Mouse (Mus musculus) midbrain, embryonic 15.5 days (tissue): ENCODE results near the gene Rer1. TPM values are rescaled to one million over a fixed set of nuclear protein-coding genes. Genes with fewer than 3 reads are reported as not detected.

Source experiments
- ATAC-seq: fragments of 200-750 bp; cut with Nextera tagmentation; replicated peaks from 2 replicates; pipeline ENCODE4 v1.8.0; 2017; ENCODE audit warnings: moderate TSS enrichment
- H3K27ac ChIP-seq: fragments of 300-500 bp; sonication (generic); 2 replicates; pipeline ENCODE4 v1.5.1; 2015; ENCODE audit warnings: mild to moderate bottlenecking, inconsistent platforms
- H3K27me3 ChIP-seq: fragments of 300-500 bp; sonication (generic); replicated peaks from 2 replicates; pipeline ENCODE4 v1.6.1; 2015; ENCODE audit warnings: inconsistent platforms
- H3K36me3 ChIP-seq: fragments of 300-500 bp; sonication (generic); replicated peaks from 2 replicates; pipeline ENCODE4 v1.6.1; 2015; ENCODE audit warnings: inconsistent platforms
- H3K4me1 ChIP-seq: fragments of 300-500 bp; sonication (generic); 2 replicates; pipeline ENCODE4 v1.6.1; 2015; ENCODE audit warnings: inconsistent platforms
- H3K4me2 ChIP-seq: fragments of 300-500 bp; sonication (generic); 2 replicates; pipeline ENCODE4 v1.6.1; 2015; ENCODE audit warnings: inconsistent platforms, mild to moderate bottlenecking, moderate library complexity
- H3K4me3 ChIP-seq: fragments of 300-500 bp; sonication (generic); 2 replicates; pipeline ENCODE4 v1.5.1; 2015; ENCODE audit warnings: mild to moderate bottlenecking, inconsistent platforms
- H3K9ac ChIP-seq: fragments of 300-500 bp; sonication (generic); 2 replicates; pipeline ENCODE4 v1.6.1; 2015; ENCODE audit warnings: mild to moderate bottlenecking, inconsistent platforms
- H3K9me3 ChIP-seq: fragments of 300-500 bp; sonication (generic); 2 replicates; pipeline ENCODE4 v1.6.1; 2016; ENCODE audit warnings: inconsistent platforms
- WGBS: fragments of 180-500 bp; shearing (Covaris S2); methylation state at CpG from one replicate; pipeline ENCODE4 v1.1.7; 2015; ENCODE audit warnings: mixed read lengths; 5-methylcytosine and 5-hydroxymethylcytosine counted together
- polyA plus RNA-seq: library from polyadenylated mRNA; unstranded; fragments of >200 nt; fragmentation: Nextera tagmentation; extraction: Ambion mirVana; gene quantifications from 2 replicates; pipeline ENCODE4 v1.2.1, GENCODE M21; 2015

Rer1 gene
- polyA plus RNA-seq, 1 experiment from 2014 or later = 111 TPM

DNA sequence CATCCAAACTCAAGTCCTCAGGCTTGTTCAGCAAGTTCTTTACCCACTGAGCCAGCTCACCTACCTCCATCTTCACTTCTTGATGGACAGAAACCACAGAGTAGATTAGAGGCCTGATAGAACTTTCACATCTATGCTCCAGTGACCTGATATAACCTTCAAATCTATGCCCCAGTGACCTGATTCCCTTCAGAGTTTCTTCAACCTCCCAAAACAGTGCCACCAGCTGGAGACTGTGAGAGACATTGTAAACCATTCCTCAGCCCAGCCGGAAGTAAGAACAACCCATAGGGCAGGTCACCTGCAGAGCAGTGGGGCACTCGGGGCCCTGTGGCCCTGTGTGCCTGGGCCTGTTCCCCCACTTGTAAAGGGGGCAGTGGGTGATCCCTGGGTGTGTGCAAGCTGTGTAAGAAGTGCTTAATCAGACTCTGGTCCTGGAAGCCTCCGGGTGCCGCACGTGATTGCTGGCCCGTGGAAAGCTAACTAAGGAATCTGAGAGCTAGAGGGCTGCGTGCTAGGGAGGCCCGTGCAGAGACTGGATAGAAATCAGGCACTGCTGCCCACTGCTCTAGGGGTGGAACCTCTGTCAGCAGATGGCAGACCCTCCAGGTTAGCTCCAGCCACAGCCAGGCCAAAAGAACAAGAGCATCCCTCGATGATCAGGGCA is 37.8 kb upstream of the Rer1 start:
- WGBS = 75% methylated on average over 9 of the region's 9 CpGs
- ATAC-seq = no peak
- no peak overlapping the region for H3K4me3 ChIP-seq
- no peaks in the 10 kb centered on the region for H3K9me3 ChIP-seq
- no peak overlapping the region for H3K4me2 ChIP-seq
- H3K27ac ChIP-seq = no peak overlapping the region
- no peaks in the 10 kb centered on the region for H3K27me3 ChIP-seq
- H3K9ac ChIP-seq = no peak overlapping the region
- H3K4me1 ChIP-seq = peaks cover 21% of the 10 kb centered on the region
- no peaks in the 10 kb centered on the region for H3K36me3 ChIP-seq

GRCm38 (mm10) chr4:155122444-155123040 is 36.4 kb upstream of the Rer1 start:
- H3K27me3 ChIP-seq = no peaks in the 10 kb centered on the region
- H3K27ac ChIP-seq = peak overlapping the region; percentile 53
- no peaks in the 10 kb centered on the region for H3K36me3 ChIP-seq
- no peak overlapping the region for H3K4me3 ChIP-seq
- 16% methylated on average over 16 of the region's 16 CpGs for WGBS
- peaks cover 22% of the 10 kb centered on the region for H3K4me1 ChIP-seq
- H3K9ac ChIP-seq = no peak overlapping the region
- no peaks in the 10 kb centered on the region for H3K9me3 ChIP-seq
- ATAC-seq = peak; percentile 75
- no peak overlapping the region for H3K4me2 ChIP-seq

- H3K9me3 ChIP-seq = no peaks in the 10 kb centered on the region
- no peak overlapping the region for H3K4me2 ChIP-seq
- H3K36me3 ChIP-seq = no peaks in the 10 kb centered on the region
- H3K4me1 ChIP-seq = peaks cover 22% of the 10 kb centered on the region
- H3K4me3 ChIP-seq = no peak overlapping the region
- WGBS = 81% methylated on average over 6 of the region's 6 CpGs
- H3K27me3 ChIP-seq = no peaks in the 10 kb centered on the region
- no peak overlapping the region for H3K9ac ChIP-seq
- H3K27ac ChIP-seq = peak overlapping the region; percentile 53; the same call in 1 of the 2 replicates
- no peak for ATAC-seq
Observed at GRCm38 (mm10) chr4:155121915-155122443, 35.8 kb upstream of the Rer1 start.

GRCm38 (mm10) chr4:155121222-155121621 is 35.0 kb upstream of the Rer1 start:
- WGBS = 88% methylated on average over 6 of the region's 6 CpGs
- Histone ChIP-seq H3K27ac (no peak overlapping the region), H3K4me3 (no peak overlapping the region), H3K4me1 (peaks cover 18% of the 10 kb centered on the region), H3K9me3 (no peaks in the 10 kb centered on the region), H3K27me3 (no peaks in the 10 kb centered on the region), H3K4me2 (no peak overlapping the region), H3K9ac (no peak overlapping the region), H3K36me3 (no peaks in the 10 kb centered on the region)
- ATAC-seq = no peak

- 88% methylated on average over 5 of the region's 5 CpGs for WGBS
- no peak overlapping the region for H3K4me3 ChIP-seq
- peaks cover 18% of the 10 kb centered on the region for H3K4me1 ChIP-seq
- no peaks in the 10 kb centered on the region for H3K9me3 ChIP-seq
- no peaks in the 10 kb centered on the region for H3K36me3 ChIP-seq
- no peak for ATAC-seq
- H3K4me2 ChIP-seq = no peak overlapping the region
- H3K27ac ChIP-seq = no peak overlapping the region
- no peak overlapping the region for H3K9ac ChIP-seq
- no peaks in the 10 kb centered on the region for H3K27me3 ChIP-seq
Observed at GRCm38 (mm10) chr4:155120583-155120982, 34.4 kb upstream of the Rer1 start.

DNA sequence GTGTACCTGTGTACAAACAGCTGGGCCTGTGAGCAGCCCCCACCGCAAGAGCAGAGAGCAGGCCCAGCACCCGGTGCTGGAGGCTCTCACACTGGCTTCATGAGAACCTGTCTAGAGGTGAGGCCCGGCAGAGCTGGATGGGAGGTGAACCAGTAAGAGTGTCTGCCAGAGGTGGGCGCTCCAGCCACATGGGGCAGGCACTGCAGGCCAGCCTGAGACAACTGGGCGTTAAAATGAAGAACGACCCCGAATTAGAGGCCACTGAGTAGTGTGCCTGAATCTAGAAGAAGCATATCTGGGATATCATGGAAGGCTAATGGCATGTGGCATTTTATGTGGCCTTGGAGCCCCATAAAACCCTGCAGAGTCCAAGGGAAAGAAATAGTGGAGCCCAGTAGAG is 33.9 kb upstream of the Rer1 start:
- H3K4me2 ChIP-seq = no peak overlapping the region

GRCm38 (mm10) chr4:155118278-155118677 is 32.1 kb upstream of the Rer1 start:
- WGBS = 55% methylated on average over 10 of the region's 10 CpGs
- H3K9me3 ChIP-seq = no peaks in the 10 kb centered on the region
- H3K4me3 ChIP-seq = no peak overlapping the region
- no peak overlapping the region for H3K9ac ChIP-seq
- no peaks in the 10 kb centered on the region for H3K27me3 ChIP-seq
- no peak for ATAC-seq
- H3K27ac ChIP-seq = no peak overlapping the region
- peaks cover 18% of the 10 kb centered on the region for H3K4me1 ChIP-seq
- H3K36me3 ChIP-seq = no peaks in the 10 kb centered on the region
- no peak overlapping the region for H3K4me2 ChIP-seq

More for the DNA sequence above, 33.9 kb upstream of the Rer1 start:
- H3K36me3 ChIP-seq = no peaks in the 10 kb centered on the region
- no peak for ATAC-seq
- no peak overlapping the region for H3K27ac ChIP-seq
- H3K4me3 ChIP-seq = no peak overlapping the region
- WGBS = 88% methylated on average over 7 of the region's 7 CpGs
- no peaks in the 10 kb centered on the region for H3K9me3 ChIP-seq
- no peaks in the 10 kb centered on the region for H3K27me3 ChIP-seq
- no peak overlapping the region for H3K9ac ChIP-seq
- peaks cover 18% of the 10 kb centered on the region for H3K4me1 ChIP-seq

GRCm38 (mm10) chr4:155117396-155117978 is 31.3 kb upstream of the Rer1 start:
- Histone ChIP-seq H3K4me2 (no peak overlapping the region), H3K9me3 (no peaks in the 10 kb centered on the region), H3K4me1 (peaks cover 10% of the 10 kb centered on the region), H3K9ac (no peak overlapping the region), H3K36me3 (no peaks in the 10 kb centered on the region), H3K27ac (no peak overlapping the region), H3K27me3 (no peaks in the 10 kb centered on the region), H3K4me3 (no peak overlapping the region)
- no peak for ATAC-seq
- whole genome bisulfite sequencing = 83% methylated on average over 6 of the region's 6 CpGs

DNA sequence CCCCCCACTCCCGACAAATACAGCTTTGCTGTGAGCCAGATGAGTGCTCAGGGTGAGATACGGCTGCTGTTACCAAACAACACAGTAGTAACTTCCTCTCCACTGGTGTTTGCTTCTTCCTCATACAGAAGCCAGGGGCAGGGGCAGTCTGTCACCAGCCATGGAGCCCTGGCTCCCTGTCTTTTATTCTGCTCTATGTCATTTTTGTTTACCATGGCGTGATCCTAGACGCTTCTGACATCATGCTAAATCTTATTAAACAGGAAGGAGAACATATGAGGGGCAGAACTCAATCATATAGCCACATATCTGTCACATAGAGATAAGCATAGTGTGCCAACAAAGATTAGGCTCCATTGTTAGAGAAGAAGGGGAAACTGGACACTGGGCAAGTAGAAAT is 30.4 kb upstream of the Rer1 start:
- WGBS = 84% methylated on average over 4 of the region's 4 CpGs
- no peak overlapping the region for H3K9ac ChIP-seq
- no peaks in the 10 kb centered on the region for H3K27me3 ChIP-seq
- no peak overlapping the region for H3K4me3 ChIP-seq
- H3K4me1 ChIP-seq = 0 out of 2 replicates have a peak, but pooled peaks cover 3% of the 10 kb centered on the region
- H3K36me3 ChIP-seq = no peaks in the 10 kb centered on the region
- no peak for ATAC-seq
- H3K27ac ChIP-seq = no peak overlapping the region
- H3K9me3 ChIP-seq = no peaks in the 10 kb centered on the region
- no peak overlapping the region for H3K4me2 ChIP-seq

DNA sequence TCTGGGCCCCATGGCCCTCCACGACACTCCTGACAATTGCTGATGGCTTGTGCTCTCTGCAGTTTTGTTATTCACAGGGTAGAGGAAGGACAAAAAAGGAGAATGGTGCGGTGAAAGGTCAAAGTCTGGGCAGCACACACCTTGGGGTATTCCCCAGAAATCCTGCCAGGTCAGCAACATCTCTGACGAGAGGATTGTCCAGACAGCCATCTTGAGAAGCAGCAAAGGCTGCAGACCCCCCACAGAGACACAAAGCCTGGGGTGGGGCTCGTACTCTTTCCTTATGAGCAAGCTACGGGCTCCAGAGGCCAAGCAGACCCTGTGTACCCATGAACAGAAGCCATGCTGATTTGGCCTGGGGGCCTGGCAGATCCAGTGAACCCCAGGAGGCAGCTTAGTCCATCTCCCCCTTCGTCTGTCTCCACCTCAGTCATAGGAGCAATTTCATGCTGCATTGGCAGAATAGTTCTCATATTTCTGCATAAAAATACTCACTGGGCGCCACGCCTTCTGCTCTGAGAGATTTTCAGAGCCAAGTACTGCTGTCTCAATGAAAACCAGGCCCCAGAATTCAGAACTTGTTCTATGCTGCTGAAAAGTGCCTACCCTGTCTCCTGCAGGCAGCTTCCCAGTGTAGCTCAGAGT is 27.7 kb upstream of the Rer1 start:
- H3K4me3 ChIP-seq = no peak overlapping the region
- no peaks in the 10 kb centered on the region for H3K27me3 ChIP-seq
- no peak for ATAC-seq
- no peak overlapping the region for H3K4me2 ChIP-seq
- 0 out of 2 replicates have a peak, but pooled peaks cover 3% of the 10 kb centered on the region for H3K4me1 ChIP-seq
- H3K9ac ChIP-seq = no peak overlapping the region
- H3K9me3 ChIP-seq = no peaks in the 10 kb centered on the region
- WGBS = 57% methylated on average over 8 of the region's 8 CpGs
- H3K36me3 ChIP-seq = no peaks in the 10 kb centered on the region
- no peak overlapping the region for H3K27ac ChIP-seq

GRCm38 (mm10) chr4:155109471-155109870 is 23.3 kb upstream of the Rer1 start:
- no peak overlapping the region for H3K4me3 ChIP-seq
- H3K4me1 ChIP-seq = no peaks in the 10 kb centered on the region
- H3K27ac ChIP-seq = no peak overlapping the region
- no peaks in the 10 kb centered on the region for H3K9me3 ChIP-seq
- H3K36me3 ChIP-seq = no peaks in the 10 kb centered on the region
- no peaks in the 10 kb centered on the region for H3K27me3 ChIP-seq
- WGBS = 85% methylated on average over 5 of the region's 5 CpGs
- H3K9ac ChIP-seq = no peak overlapping the region
- no peak for ATAC-seq
- no peak overlapping the region for H3K4me2 ChIP-seq

DNA sequence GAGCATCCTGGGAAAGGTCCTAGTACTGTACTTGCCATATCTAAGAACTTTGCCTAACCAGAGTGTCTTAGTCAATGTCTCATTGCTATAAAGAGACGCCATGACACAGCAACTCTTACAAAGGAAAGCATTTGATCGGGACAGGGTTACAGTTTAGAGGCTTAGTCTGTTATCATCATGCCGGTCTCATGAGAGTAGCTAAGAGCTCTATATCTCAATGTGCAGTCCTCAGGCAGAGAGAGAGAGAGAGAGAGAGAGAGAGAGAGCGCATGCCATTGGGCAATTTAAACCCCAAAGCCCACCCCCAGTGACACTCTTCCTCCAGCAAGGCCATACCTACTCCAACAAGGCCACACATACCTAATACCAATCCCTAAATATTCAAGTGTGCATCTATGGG is 21.7 kb upstream of the Rer1 start:
- no peak overlapping the region for H3K9ac ChIP-seq
- H3K9me3 ChIP-seq = no peaks in the 10 kb centered on the region
- H3K27ac ChIP-seq = no peak overlapping the region
- ATAC-seq = no peak
- no peaks in the 10 kb centered on the region for H3K27me3 ChIP-seq
- no peak overlapping the region for H3K4me3 ChIP-seq
- no peaks in the 10 kb centered on the region for H3K4me1 ChIP-seq
- 89% methylated on average over 4 of the region's 4 CpGs for WGBS
- H3K4me2 ChIP-seq = no peak overlapping the region
- no peaks in the 10 kb centered on the region for H3K36me3 ChIP-seq
